Mouse (Mus musculus) hindbrain, embryonic 14.5 days (tissue): Measurements from ENCODE around the gene Tcp1. TPM values are rescaled to one million over a fixed set of nuclear protein-coding genes. Genes with fewer than 3 reads are reported as not detected.
"Not testable (repeated sequence)": the region's sequence is repeated elsewhere in the genome, so short reads cannot be mapped to it uniquely, and the experiment has no call there.

Experiments used
- ATAC-seq: fragments of 200-750 bp; cut with Nextera tagmentation; 2 replicates; pipeline ENCODE4 v1.8.0; 2017; ENCODE audit warnings: moderate number of reproducible peaks, mild to moderate bottlenecking, moderate TSS enrichment, moderate library complexity; ENCODE audit not compliant: low FRiP score
- DNase-seq: peaks from one replicate; pipeline ENCODE4 v3.0.0-alpha.2; 2015; ENCODE audit warnings: low spot score
- H3K27ac ChIP-seq: fragments of 300-500 bp; sonication (generic); 2 replicates; pipeline ENCODE4 v1.5.1; 2014; ENCODE audit warnings: mild to moderate bottlenecking, moderate library complexity
- H3K27me3 ChIP-seq: fragments of 300-500 bp; sonication (generic); 2 replicates; pipeline ENCODE4 v1.6.1; 2014; ENCODE audit warnings: mild to moderate bottlenecking, low read length, mixed read lengths; ENCODE audit not compliant: control insufficient read depth, insufficient read depth
- H3K36me3 ChIP-seq: fragments of 300-500 bp; sonication (generic); replicated peaks from 2 replicates; pipeline ENCODE4 v1.6.1; 2014; ENCODE audit not compliant: control insufficient read depth, insufficient read depth
- H3K4me1 ChIP-seq: fragments of 300-500 bp; sonication (generic); replicated peaks from 2 replicates; pipeline ENCODE4 v1.6.1; 2014; ENCODE audit warnings: antibody characterized with exemption, low read length, mixed read lengths; ENCODE audit not compliant: control insufficient read depth, insufficient read depth
- H3K4me2 ChIP-seq: fragments of 300-500 bp; sonication (generic); replicated peaks from 2 replicates; pipeline ENCODE4 v1.6.1; 2014; ENCODE audit warnings: mild to moderate bottlenecking, moderate library complexity
- H3K4me3 ChIP-seq: fragments of 300-500 bp; sonication (generic); replicated peaks from 2 replicates; pipeline ENCODE4 v1.5.1; 2014; ENCODE audit warnings: mild to moderate bottlenecking, low read length
- H3K9ac ChIP-seq: fragments of 300-500 bp; sonication (generic); 2 replicates; pipeline ENCODE4 v1.6.1; 2014
- H3K9me3 ChIP-seq: fragments of 300-500 bp; sonication (generic); 2 replicates; pipeline ENCODE4 v1.6.1; 2016; ENCODE audit warnings: low read length; ENCODE audit not compliant: control insufficient read depth
- WGBS: fragments of 180-500 bp; shearing (Covaris S2); extraction: QIAGEN DNeasy Blood & Tissue Kit; methylation state at CpG from one replicate; pipeline ENCODE4 v1.1.7; 2014; 5-methylcytosine and 5-hydroxymethylcytosine counted together
- polyA plus RNA-seq: library from polyadenylated mRNA; unstranded; fragments of >200 nt; fragmentation: Nextera tagmentation; extraction: Ambion mirVana; gene quantifications from 2 replicates; pipeline ENCODE4 v1.2.1, GENCODE M21; 2014

Gene Tcp1
- polyA plus RNA-seq, 1 experiment from 2014 or later, result 392 TPM

DNA sequence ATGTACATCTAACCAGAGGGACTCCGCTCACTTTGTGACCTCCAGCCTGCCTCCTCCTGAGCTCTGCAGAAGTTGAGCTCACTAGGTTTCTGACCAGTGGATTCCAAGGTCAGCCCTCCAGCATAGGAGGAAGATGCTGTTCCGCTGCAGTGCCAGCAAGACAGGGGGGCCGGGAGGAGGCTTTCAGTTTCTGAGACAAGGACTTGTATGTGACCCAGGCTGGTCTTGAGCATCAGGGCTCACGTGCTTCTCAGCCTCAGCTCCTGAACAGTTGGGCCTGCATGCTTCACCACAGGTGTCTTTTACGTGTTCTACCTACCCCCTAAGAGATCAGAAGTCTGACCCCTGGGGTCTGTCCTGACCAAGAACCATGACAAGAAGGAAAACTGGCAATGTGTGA is 16.1 kb downstream of the Tcp1 start:
- not testable (repeated sequence) for H3K9me3 ChIP-seq, H3K4me3 ChIP-seq, H3K27ac ChIP-seq, ATAC-seq, H3K9ac ChIP-seq, H3K36me3 ChIP-seq, H3K4me2 ChIP-seq, H3K4me1 ChIP-seq, H3K27me3 ChIP-seq, DNase-seq
- WGBS, result 92% methylated on average over 5 of the region's 5 CpGs

DNA sequence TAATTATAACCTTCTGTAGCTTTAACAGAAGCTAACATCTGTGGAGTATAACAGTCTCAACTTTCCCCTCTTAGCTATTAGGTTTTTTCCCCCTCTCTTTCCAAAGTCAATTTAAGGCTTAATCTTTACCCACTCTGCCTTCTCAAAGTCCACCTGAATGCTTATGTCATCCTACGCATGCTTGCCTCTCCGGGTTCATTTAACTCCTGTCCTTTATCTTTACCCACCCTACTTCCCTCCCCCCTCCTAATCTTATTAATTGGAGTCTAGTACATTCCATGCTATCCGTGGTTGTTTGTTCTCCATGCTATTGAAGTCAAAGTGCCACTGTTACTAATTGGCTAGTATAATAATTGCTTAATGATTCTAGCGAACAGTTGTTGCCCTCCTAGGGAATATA is 20.2 kb downstream of the Tcp1 start:
- Histone ChIP-seq H3K9ac (no peak overlapping the region), H3K4me3 (no peak overlapping the region), H3K4me1 (no peaks in the 10 kb centered on the region; the same call in 1 of the 2 replicates), H3K9me3 (no peaks in the 10 kb centered on the region), H3K36me3 (no peaks in the 10 kb centered on the region), H3K27me3 (no peaks in the 10 kb centered on the region), H3K27ac (no peak overlapping the region), H3K4me2 (no peak overlapping the region)
- ATAC-seq (no peak), DNase-seq (no peak)
- whole genome bisulfite sequencing, result 72% methylated on average over 4 of the region's 4 CpGs

DNA sequence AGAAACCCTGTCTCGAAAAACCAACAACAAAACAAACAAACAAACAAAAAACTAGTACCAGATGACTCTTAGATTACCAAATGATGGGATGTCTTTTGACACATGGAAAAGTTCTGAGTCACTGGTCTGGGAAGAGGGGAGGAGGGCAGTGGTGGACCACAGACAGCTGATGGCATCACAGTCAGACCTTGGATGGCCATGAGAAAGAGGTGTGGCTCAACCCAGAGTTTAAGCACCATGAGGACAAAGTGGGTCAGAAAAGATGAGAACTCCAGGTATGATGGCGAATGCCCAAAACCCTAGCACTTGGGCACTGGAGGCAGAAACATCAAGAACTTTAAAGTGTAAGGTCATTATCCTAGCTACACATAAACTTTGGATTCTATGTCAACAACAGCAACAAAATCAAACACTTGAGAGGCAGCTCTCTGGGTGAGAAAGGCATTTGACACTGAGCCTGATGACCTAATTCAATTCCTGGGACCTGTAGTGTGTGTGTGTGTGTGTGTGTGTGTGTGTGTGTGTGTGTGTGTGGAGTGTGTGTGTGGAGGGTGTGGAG is 22.0 kb downstream of the Tcp1 start:
- H3K27me3 ChIP-seq, result no peaks in the 10 kb centered on the region
- H3K27ac ChIP-seq, result no peak overlapping the region
- no peak overlapping the region for H3K4me3 ChIP-seq
- 81% methylated on average over 2 of the region's 2 CpGs for WGBS
- no peaks in the 10 kb centered on the region; the same call in 1 of the 2 replicates for H3K4me1 ChIP-seq
- no peak overlapping the region for H3K9ac ChIP-seq
- H3K4me2 ChIP-seq, result no peak overlapping the region
- H3K9me3 ChIP-seq, result no peaks in the 10 kb centered on the region
- DNase-seq, result no peak
- H3K36me3 ChIP-seq, result peaks cover 9% of the 10 kb centered on the region; the same call in 1 of the 2 replicates
- ATAC-seq, result no peak

DNA sequence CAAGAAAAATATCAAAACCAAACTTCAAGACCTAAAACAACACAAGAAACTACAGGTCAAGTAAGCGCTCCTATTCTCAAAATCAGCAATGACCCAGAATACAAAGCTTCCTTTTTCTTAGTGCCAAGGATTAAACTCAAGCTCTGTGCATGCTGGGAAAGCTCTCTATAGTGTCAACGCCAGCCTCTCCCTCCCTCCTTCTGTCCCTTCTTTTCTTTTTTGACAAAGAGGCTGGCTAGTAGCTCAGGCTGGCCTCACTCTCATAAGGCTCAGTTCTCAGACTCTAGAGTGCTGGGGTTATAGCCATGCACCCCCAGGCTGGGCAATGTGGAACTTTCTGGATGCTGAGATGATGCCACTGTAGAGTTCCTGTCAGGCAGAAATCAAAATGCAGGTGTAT is 22.6 kb downstream of the Tcp1 start:
- no peak for ATAC-seq
- Histone ChIP-seq H3K9me3 (no peaks in the 10 kb centered on the region), H3K4me2 (no peak overlapping the region), H3K36me3 (peaks cover 15% of the 10 kb centered on the region), H3K4me3 (no peak overlapping the region), H3K9ac (no peak overlapping the region), H3K4me1 (no peaks in the 10 kb centered on the region; the same call in 1 of the 2 replicates), H3K27ac (no peak overlapping the region), H3K27me3 (no peaks in the 10 kb centered on the region)
- 39% methylated on average over 2 of the region's 2 CpGs for WGBS
- no peak for DNase-seq

DNA sequence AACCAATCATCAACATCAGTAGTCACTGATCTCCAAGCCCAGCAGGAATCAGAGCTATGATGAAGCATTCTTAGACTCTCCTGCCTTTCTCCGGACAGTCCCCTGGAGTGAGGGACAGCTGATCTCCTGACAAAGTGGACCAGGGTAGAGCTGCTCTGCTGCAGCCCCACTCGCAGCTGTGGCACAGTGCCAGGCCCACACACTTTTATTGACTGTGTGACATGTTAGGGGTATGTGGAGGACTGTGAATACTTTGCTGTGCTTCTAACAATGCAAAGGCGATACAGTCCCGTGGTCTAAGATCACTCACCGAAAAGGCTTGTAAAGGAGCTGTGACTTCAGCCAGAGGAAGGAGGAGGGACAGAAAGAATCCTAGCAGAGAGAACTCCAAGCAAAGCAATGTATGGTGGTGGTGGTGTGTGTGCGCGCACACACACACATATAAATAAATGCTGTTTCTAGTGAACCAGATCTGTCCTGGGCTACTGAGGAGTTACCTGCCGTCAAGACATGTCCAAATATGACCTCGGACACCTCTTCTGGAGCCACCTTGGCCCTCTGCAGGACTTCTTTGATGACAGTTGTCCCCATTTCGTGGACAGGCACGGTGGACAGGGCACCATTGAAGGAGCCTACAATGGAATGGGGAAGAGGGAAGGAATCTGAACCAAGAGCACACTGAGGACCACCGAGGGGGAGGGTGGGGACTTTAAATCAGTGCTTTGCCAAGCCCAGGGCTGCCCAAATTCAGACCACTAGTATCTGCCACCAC is 24.1 kb downstream of the Tcp1 start:
- H3K36me3 ChIP-seq, result peaks cover 29% of the 10 kb centered on the region
- 0 out of 2 replicates have a peak overlapping the region, but pooled peaks have one; percentile 5 for H3K4me3 ChIP-seq
- ATAC-seq, result peak; percentile 60; the same call in 1 of the 2 replicates
- DNase-seq, H3K9ac ChIP-seq, H3K4me1 ChIP-seq, H3K27me3 ChIP-seq, H3K27ac ChIP-seq, H3K9me3 ChIP-seq: not testable (repeated sequence)
- H3K4me2 ChIP-seq, result peak overlapping the region; percentile 43
- 38% methylated on average over 2 of the region's 12 CpGs for WGBS

DNA sequence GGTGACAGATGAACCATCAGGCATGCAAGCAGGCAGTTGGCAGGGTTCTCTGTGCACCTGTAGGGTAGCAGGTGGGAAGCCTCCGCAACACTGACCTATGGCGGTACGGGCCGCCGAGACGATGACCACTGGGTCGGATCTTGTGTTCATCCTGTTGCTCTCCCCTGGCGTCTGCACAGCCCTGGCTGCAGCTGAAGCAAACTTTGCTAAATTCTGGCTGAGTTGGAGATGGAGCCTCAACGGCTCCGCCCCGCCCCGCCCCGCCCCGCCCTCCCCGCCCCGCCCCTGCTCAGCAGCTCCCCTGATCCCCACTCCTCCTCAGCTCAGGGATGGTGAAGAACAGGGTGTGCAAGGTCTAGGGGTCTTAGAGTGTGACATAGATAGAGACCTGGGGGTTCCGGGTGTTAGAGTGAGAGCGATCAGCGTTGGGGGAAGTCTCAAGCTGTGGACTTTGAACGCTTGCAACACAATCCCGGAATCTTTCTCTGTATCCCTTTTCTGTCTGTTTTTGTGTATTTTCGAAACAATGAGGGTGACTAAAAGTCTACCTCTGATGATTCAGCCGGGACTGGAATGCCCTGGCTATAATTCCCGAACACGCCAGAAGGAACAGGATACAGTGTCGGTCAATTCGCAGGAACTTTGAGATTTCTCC is 24.8 kb downstream of the Tcp1 start, which contains the start of gene Acat3:
Gene Acat3, minus strand, starts transcription at position 450 of the 655 bp plus-strand sequence.
- H3K4me1 ChIP-seq, result no peaks in the 10 kb centered on the region; the same call in 1 of the 2 replicates
- 0 out of 2 replicates have a peak within 1 kb of the TSS, but pooled peaks have one; percentile 5 for H3K4me3 ChIP-seq
- H3K9ac ChIP-seq, result no peak within 1 kb of the TSS
- H3K36me3 ChIP-seq, result peaks cover 36% of the 10 kb centered on the region
- H3K27me3 ChIP-seq, result no peaks in the 10 kb centered on the region
- ATAC-seq (peak; percentile 54; the same call in 1 of the 2 replicates), DNase-seq (no peak)
- no peak within 1 kb of the TSS for H3K27ac ChIP-seq
- 17% methylated on average over 26 of the region's 27 CpGs for WGBS
- no peaks in the 10 kb centered on the region for H3K9me3 ChIP-seq
- peak within 1 kb of the TSS; percentile 43 for H3K4me2 ChIP-seq

DNA sequence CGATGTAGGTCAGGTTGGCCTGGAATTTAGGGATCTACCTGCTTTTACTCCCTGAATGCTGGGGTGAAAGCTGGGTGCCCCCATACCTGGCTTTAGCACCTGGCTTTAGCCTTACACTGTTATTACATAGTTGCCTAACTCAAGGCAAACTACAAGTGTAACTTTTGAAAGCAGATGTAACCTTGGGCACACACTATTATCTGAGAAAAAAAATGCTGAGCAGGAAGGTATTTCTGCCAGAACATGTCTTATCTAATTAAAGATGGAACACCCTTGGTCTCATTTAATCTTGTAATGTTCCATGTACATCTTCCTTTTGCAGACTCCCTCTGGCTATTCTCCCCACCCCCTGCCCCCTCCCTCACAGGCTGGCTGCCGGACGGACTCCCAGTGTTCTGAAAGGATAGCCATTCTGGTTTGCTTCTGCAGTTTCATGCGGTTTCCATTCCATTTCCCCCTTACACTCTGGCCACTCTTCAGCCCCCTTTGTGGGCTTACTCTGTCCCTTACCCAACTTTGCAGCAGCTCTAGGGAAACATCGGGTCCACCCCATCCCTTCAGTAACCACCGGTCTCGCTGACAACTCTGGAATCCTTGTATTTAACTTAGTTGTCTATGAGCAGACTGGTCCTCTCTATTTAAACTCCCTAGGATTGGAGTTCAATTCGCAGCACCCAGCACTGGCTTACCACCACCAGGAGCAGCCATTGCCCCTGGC is 26.2 kb downstream of the Tcp1 start:
- H3K4me1 ChIP-seq, result no peaks in the 10 kb centered on the region; the same call in 1 of the 2 replicates
- 80% methylated on average over 8 of the region's 8 CpGs for WGBS

DNA sequence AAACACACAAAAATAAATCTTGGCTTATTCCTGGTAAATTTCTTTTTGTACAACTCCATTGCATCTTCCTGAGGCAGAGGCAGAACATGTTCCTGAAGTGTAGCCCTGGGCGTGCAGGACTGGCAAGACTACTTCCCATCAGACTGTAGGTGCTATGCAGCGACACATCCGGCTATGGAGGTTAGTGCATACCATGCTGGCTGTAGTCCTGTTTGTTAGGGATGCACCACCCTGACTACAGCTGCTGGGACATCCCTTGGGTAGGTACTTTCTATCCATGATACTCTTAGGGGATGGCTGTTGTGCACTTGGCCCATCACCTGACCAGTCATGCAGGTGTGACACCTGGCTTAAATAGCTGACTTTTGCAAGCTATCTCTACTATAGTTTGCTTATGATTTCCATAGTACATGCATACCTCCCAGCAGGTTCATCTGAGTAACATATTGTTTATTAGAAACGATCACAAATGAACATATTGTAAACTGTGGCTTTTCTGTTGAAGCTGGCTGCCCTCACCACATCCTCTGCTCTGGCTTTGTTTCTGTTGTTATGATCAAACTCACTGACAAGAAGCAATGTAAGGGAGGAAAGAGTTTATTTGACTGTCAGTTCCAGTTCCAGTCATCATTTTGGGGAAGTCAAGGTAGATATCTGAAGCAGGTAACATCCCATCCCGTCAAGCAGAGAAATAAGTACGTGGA is 27.1 kb downstream of the Tcp1 start:
- Histone ChIP-seq H3K4me3 (no peak overlapping the region), H3K9ac (no peak overlapping the region), H3K4me2 (no peak overlapping the region), H3K9me3 (no peaks in the 10 kb centered on the region), H3K36me3 (peaks cover 55% of the 10 kb centered on the region), H3K4me1 (no peaks in the 10 kb centered on the region; the same call in 1 of the 2 replicates), H3K27ac (no peak overlapping the region), H3K27me3 (no peaks in the 10 kb centered on the region)
- no peak for ATAC-seq
- 95% methylated on average over 6 of the region's 6 CpGs for WGBS
- DNase-seq, result no peak

More for the DNA sequence above, 26.2 kb downstream of the Tcp1 start:
- Histone ChIP-seq H3K4me2 (no peak overlapping the region), H3K4me3 (no peak overlapping the region), H3K36me3 (peaks cover 50% of the 10 kb centered on the region), H3K9me3 (no peaks in the 10 kb centered on the region), H3K27ac (no peak overlapping the region), H3K9ac (no peak overlapping the region), H3K27me3 (no peaks in the 10 kb centered on the region)
- DNase-seq, result no peak
- no peak for ATAC-seq
